Mouse (Mus musculus): ENCODE data around the gene Nrip1. TPM values are rescaled to one million over a fixed set of nuclear protein-coding genes. Genes with fewer than 3 reads are reported as not detected.

Nrip1 gene
- total and polyA plus RNA-seq, 3 experiments, result 10.4 to 91.1 (median 25.0) TPM

DNA sequence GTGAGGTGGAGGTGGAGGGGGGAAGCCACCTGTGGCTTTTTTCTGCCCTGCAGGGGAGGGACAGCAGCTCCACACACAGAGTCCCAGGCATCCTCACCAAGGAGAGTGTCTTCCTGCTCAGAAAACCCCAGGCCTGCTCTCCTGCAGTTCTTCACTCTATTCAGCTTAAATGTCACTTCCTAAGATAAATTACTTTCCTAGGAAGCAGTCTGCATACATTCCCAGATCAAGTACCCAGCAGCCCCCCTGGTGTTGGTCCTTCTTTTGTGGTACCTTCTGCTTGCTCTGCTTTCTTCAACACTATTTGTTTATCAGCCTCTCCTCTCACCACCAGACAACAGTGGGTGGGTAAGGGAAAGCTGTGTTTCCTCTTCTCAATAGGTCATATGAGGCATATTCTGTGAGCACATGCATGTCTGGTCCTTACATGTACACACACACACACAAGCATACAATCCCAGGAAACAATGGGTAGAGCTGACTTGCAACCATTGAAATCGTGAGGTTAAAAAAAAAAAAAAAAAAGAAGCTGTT, 60.7 kb downstream of the Nrip1 start:
- no peak for ATAC-seq (ENCODE audit: extremely low read depth, insufficient number of reproducible peaks, low FRiP score, poor library complexity, severe bottlenecking)
- DNase-seq (ENCODE audit: low spot score), result no peak
- H3K4me3 ChIP-seq (ENCODE audit: low read depth, low read length), result no peak overlapping the region
- no peak for TF ChIP-seq GATA2 (IDR thresholded peaks at IDR 0.05; ENCODE audit: borderline replicate concordance, low read depth, low read length)
- no peak for TF ChIP-seq GATA1 (IDR thresholded peaks at IDR 0.05; ENCODE audit: borderline replicate concordance, low read length)
- TF ChIP-seq TAL1 (conservative IDR thresholded peaks at IDR 0.05; ENCODE audit: low read depth, low read length), result no peak
- TF ChIP-seq CTCF (IDR thresholded peaks at IDR 0.05; ENCODE audit: low read depth, low read length), result no peak
- TF ChIP-seq POLR2AphosphoS5 (IDR thresholded peaks at IDR 0.05; ENCODE audit: insufficient replicate concordance, low read depth, low read length), result no peak
- H3K27me3 ChIP-seq (ENCODE audit: insufficient read depth, low read length), result no peaks in the 10 kb centered on the region
- H3K4me1 ChIP-seq (ENCODE audit: insufficient read depth, low read depth, low read length), result peaks cover 71% of the 10 kb centered on the region
- H3K36me3 ChIP-seq (replicated peaks), result peaks cover 39% of the 10 kb centered on the region
- no peaks in the 10 kb centered on the region for H3K9me3 ChIP-seq (replicated peaks)

DNA sequence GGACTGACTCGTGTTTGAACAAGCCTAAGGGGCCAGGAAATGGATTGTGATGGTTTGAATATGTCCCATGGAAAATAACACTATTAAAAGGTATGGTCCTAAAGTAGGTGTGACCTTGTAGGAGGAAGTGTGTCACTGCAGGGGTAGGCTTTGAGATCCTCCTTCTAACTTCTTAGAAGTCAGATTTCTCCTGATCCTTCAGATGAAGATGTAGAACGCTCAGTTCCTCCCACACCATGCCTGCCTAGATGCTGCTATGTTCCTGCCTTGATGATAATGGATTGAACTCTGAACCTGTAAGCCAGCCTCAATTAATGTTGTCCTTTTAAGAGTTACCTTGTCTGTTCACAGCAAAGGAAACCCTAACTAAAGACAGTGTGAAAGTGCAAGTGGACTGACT, 62.8 kb downstream of the Nrip1 start:
- ATAC-seq (ENCODE audit: extremely low read depth, insufficient number of reproducible peaks, low FRiP score, poor library complexity, severe bottlenecking), result no peak
- Histone ChIP-seq H3K4me1 (ENCODE audit: insufficient read depth, low read depth, low read length) (peaks cover 63% of the 10 kb centered on the region), H3K4me3 (ENCODE audit: low read depth, low read length) (no peak overlapping the region), H3K36me3 (replicated peaks) (peaks cover 54% of the 10 kb centered on the region), H3K9me3 (replicated peaks) (no peaks in the 10 kb centered on the region), H3K27me3 (ENCODE audit: insufficient read depth, low read length) (no peaks in the 10 kb centered on the region)
- no peak for DNase-seq (ENCODE audit: low spot score)
- TF ChIP-seq CTCF (IDR thresholded peaks at IDR 0.05; ENCODE audit: low read depth, low read length), result no peak
- TF ChIP-seq TAL1 (conservative IDR thresholded peaks at IDR 0.05; ENCODE audit: low read depth, low read length), result no peak
- TF ChIP-seq POLR2AphosphoS5 (IDR thresholded peaks at IDR 0.05; ENCODE audit: insufficient replicate concordance, low read depth, low read length), result no peak
- no peak for TF ChIP-seq GATA2 (IDR thresholded peaks at IDR 0.05; ENCODE audit: borderline replicate concordance, low read depth, low read length)

GRCm38 (mm10) chr16:76310286-76310685, 63.3 kb downstream of the Nrip1 start:
- H3K36me3 ChIP-seq (replicated peaks), result peaks cover 54% of the 10 kb centered on the region
- H3K9me3 ChIP-seq (replicated peaks), result no peaks in the 10 kb centered on the region
- no peaks in the 10 kb centered on the region for H3K27me3 ChIP-seq (ENCODE audit: insufficient read depth, low read length)
- H3K4me3 ChIP-seq (ENCODE audit: low read depth, low read length), result no peak overlapping the region
- TF ChIP-seq CTCF (IDR thresholded peaks at IDR 0.05; ENCODE audit: low read depth, low read length), result no peak
- TF ChIP-seq GATA1 (IDR thresholded peaks at IDR 0.05; ENCODE audit: borderline replicate concordance, low read length), result no peak
- TF ChIP-seq POLR2AphosphoS5 (IDR thresholded peaks at IDR 0.05; ENCODE audit: insufficient replicate concordance, low read depth, low read length), result no peak
- TF ChIP-seq TAL1 (conservative IDR thresholded peaks at IDR 0.05; ENCODE audit: low read depth, low read length), result no peak
- TF ChIP-seq GATA2 (IDR thresholded peaks at IDR 0.05; ENCODE audit: borderline replicate concordance, low read depth, low read length), result no peak
- DNase-seq (ENCODE audit: low spot score) (no peak), ATAC-seq (ENCODE audit: extremely low read depth, insufficient number of reproducible peaks, low FRiP score, poor library complexity, severe bottlenecking) (no peak)
- peaks cover 61% of the 10 kb centered on the region for H3K4me1 ChIP-seq (ENCODE audit: insufficient read depth, low read depth, low read length)

- peaks cover 53% of the 10 kb centered on the region for H3K4me1 ChIP-seq (ENCODE audit: insufficient read depth, low read depth, low read length)
- no peak for TF ChIP-seq GATA1 (IDR thresholded peaks at IDR 0.05; ENCODE audit: borderline replicate concordance, low read length)
- TF ChIP-seq GATA2 (IDR thresholded peaks at IDR 0.05; ENCODE audit: borderline replicate concordance, low read depth, low read length), result no peak
- no peak for TF ChIP-seq TAL1 (conservative IDR thresholded peaks at IDR 0.05; ENCODE audit: low read depth, low read length)
- no peak for TF ChIP-seq POLR2AphosphoS5 (IDR thresholded peaks at IDR 0.05; ENCODE audit: insufficient replicate concordance, low read depth, low read length)
- TF ChIP-seq CTCF (IDR thresholded peaks at IDR 0.05; ENCODE audit: low read depth, low read length), result no peak
- peaks cover 62% of the 10 kb centered on the region for H3K36me3 ChIP-seq (replicated peaks)
These were observed 64.3 kb downstream of the Nrip1 start for GRCm38 (mm10) chr16:76309280-76309679.

GRCm38 (mm10) chr16:76307039-76307438, 66.6 kb downstream of the Nrip1 start:
- Histone ChIP-seq H3K9me3 (replicated peaks) (no peaks in the 10 kb centered on the region), H3K27me3 (ENCODE audit: insufficient read depth, low read length) (no peaks in the 10 kb centered on the region), H3K4me1 (ENCODE audit: insufficient read depth, low read depth, low read length) (peaks cover 43% of the 10 kb centered on the region), H3K4me3 (ENCODE audit: low read depth, low read length) (no peak overlapping the region), H3K36me3 (replicated peaks) (peaks cover 66% of the 10 kb centered on the region)
- ATAC-seq (ENCODE audit: extremely low read depth, insufficient number of reproducible peaks, low FRiP score, poor library complexity, severe bottlenecking) (no peak), DNase-seq (ENCODE audit: low spot score) (no peak)
- TF ChIP-seq POLR2AphosphoS5 (IDR thresholded peaks at IDR 0.05; ENCODE audit: insufficient replicate concordance, low read depth, low read length) (no peak), GATA1 (IDR thresholded peaks at IDR 0.05; ENCODE audit: borderline replicate concordance, low read length) (no peak), GATA2 (IDR thresholded peaks at IDR 0.05; ENCODE audit: borderline replicate concordance, low read depth, low read length) (no peak), TAL1 (conservative IDR thresholded peaks at IDR 0.05; ENCODE audit: low read depth, low read length) (no peak), CTCF (IDR thresholded peaks at IDR 0.05; ENCODE audit: low read depth, low read length) (no peak)

More at GRCm38 (mm10) chr16:76309280-76309679, 64.3 kb downstream of the Nrip1 start:
- ATAC-seq (ENCODE audit: extremely low read depth, insufficient number of reproducible peaks, low FRiP score, poor library complexity, severe bottlenecking) (no peak), DNase-seq (ENCODE audit: low spot score) (no peak)
- Histone ChIP-seq H3K4me3 (ENCODE audit: low read depth, low read length) (no peak overlapping the region), H3K27me3 (ENCODE audit: insufficient read depth, low read length) (no peaks in the 10 kb centered on the region), H3K9me3 (replicated peaks) (no peaks in the 10 kb centered on the region)

DNA sequence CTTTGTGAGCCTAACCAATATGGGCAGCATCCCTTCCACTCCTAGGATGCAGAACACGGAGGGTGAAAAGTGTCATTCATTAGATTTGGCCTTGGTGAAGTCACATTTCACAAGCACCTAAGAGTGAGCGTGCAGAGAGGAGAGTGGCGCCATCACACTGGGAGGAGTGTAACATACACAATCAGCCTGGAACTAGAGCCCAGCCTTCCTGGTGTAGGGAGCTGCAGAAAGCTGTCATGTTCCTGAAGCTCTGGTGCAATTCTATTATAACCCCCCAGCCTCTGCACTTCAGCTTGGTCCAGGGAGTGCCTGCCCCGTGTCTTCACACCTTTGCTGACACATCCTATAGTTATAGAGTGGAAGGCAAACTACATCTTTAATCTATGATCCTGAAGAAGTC, 67.2 kb downstream of the Nrip1 start:
- ATAC-seq (ENCODE audit: extremely low read depth, insufficient number of reproducible peaks, low FRiP score, poor library complexity, severe bottlenecking), result no peak
- no peak for TF ChIP-seq GATA2 (IDR thresholded peaks at IDR 0.05; ENCODE audit: borderline replicate concordance, low read depth, low read length)
- no peak for TF ChIP-seq CTCF (IDR thresholded peaks at IDR 0.05; ENCODE audit: low read depth, low read length)
- TF ChIP-seq GATA1 (IDR thresholded peaks at IDR 0.05; ENCODE audit: borderline replicate concordance, low read length), result no peak
- peaks cover 45% of the 10 kb centered on the region for H3K4me1 ChIP-seq (ENCODE audit: insufficient read depth, low read depth, low read length)
- H3K27me3 ChIP-seq (ENCODE audit: insufficient read depth, low read length), result no peaks in the 10 kb centered on the region
- peaks cover 71% of the 10 kb centered on the region for H3K36me3 ChIP-seq (replicated peaks)
- H3K4me3 ChIP-seq (ENCODE audit: low read depth, low read length), result no peak overlapping the region
- no peaks in the 10 kb centered on the region for H3K9me3 ChIP-seq (replicated peaks)
- no peak for DNase-seq (ENCODE audit: low spot score)
